Mouse (Mus musculus) liver, embryonic 14.5 days (tissue): Measurements from ENCODE around the gene Cnbd2. TPM values are rescaled to one million over a fixed set of nuclear protein-coding genes. Genes with fewer than 3 reads are reported as not detected.

Experiments
- ATAC-seq: fragments of 200-750 bp; cut with Nextera tagmentation; 2 replicates; pipeline ENCODE4 v1.8.0; 2017; ENCODE audit warnings: moderate number of reproducible peaks, mild to moderate bottlenecking, moderate library complexity; ENCODE audit not compliant: insufficient read depth
- DNase-seq, 3 experiments: peaks; one replicate each; pipeline ENCODE4 v3.0.0-alpha.2; 2012 to 2013; ENCODE audit warnings: low read depth in 3 of 3, low spot score in 3 of 3
- H3K27ac ChIP-seq: fragments of 300-500 bp; sonication (generic); 2 replicates; pipeline ENCODE4 v1.5.1; 2014; ENCODE audit warnings: moderate library complexity, mild to moderate bottlenecking, control low read depth, inconsistent platforms
- H3K27me3 ChIP-seq: fragments of 300-500 bp; sonication (generic); 2 replicates; pipeline ENCODE4 v1.6.1; 2014; ENCODE audit warnings: mild to moderate bottlenecking, low read length, moderate library complexity; ENCODE audit not compliant: control insufficient read depth, insufficient read depth
- H3K36me3 ChIP-seq: fragments of 300-500 bp; sonication (generic); replicated peaks from 2 replicates; pipeline ENCODE4 v1.6.1; 2014; ENCODE audit warnings: low read depth; ENCODE audit not compliant: control insufficient read depth, insufficient read depth
- H3K4me1 ChIP-seq, 2 experiments: fragments of 200-500 bp in 1 of 2; fragments of 300-500 bp in 1 of 2; sonication (generic) in 1 of 2; replicated peaks; 2 replicates each; pipeline ENCODE4 v1.6.1; 2012 to 2014; ENCODE audit warnings: antibody characterized with exemption in 1 of 2, inconsistent platforms in 1 of 2, low read length in 1 of 2; ENCODE audit not compliant: control insufficient read depth in 2 of 2, insufficient read depth in 2 of 2
- H3K4me2 ChIP-seq: fragments of 300-500 bp; sonication (generic); 2 replicates; pipeline ENCODE4 v1.6.1; 2014; ENCODE audit warnings: low read depth, mild to moderate bottlenecking, control low read depth, moderate library complexity
- H3K4me3 ChIP-seq, 2 experiments: fragments of 200-500 bp in 1 of 2; fragments of 300-500 bp in 1 of 2; sonication (generic) in 1 of 2; 2 replicates each; pipeline ENCODE4 v1.5.1; 2012 to 2014; ENCODE audit warnings: low read depth in 2 of 2, low read length in 2 of 2, mild to moderate bottlenecking in 2 of 2, control low read depth in 1 of 2, inconsistent platforms in 1 of 2, moderate library complexity in 1 of 2; ENCODE audit not compliant: insufficient read depth in 1 of 2
- H3K9ac ChIP-seq: fragments of 300-500 bp; sonication (generic); replicated peaks from 2 replicates; pipeline ENCODE4 v1.6.1; 2014; ENCODE audit warnings: mild to moderate bottlenecking, control low read depth, moderate library complexity
- H3K9me3 ChIP-seq: fragments of 300-500 bp; sonication (generic); 2 replicates; pipeline ENCODE4 v1.6.1; 2016; ENCODE audit warnings: low read length, mixed read lengths; ENCODE audit not compliant: control insufficient read depth
- CTCF ChIP-seq: IDR thresholded peaks from 2 replicates; pipeline ENCODE4 v1.5.1; 2016; ENCODE audit warnings: antibody characterized with exemption, low read depth, control low read depth
- EP300 ChIP-seq: IDR thresholded peaks from 2 replicates; pipeline ENCODE4 v1.6.1; 2016; ENCODE audit warnings: antibody characterized with exemption, low read depth
- WGBS: fragments of 180-500 bp; shearing (Covaris S2); extraction: QIAGEN DNeasy Blood & Tissue Kit; methylation state at CpG from one replicate; pipeline ENCODE4 v1.1.7; 2014; ENCODE audit not compliant: insufficient replicate concordance; 5-methylcytosine and 5-hydroxymethylcytosine counted together
- polyA plus RNA-seq, 2 experiments: library from polyadenylated mRNA; depleted of rRNA in 1 of 2; stranded (reverse) in 1 of 2; unstranded in 1 of 2; fragments of >200 nt; fragmentation: Nextera tagmentation in 1 of 2; extraction: Ambion mirVana in 1 of 2; gene quantifications; 2 replicates each; pipeline versions ENCODE4 v1.2.1 to v1.2.3; 2012 to 2014

The Cnbd2 gene
- polyA plus RNA-seq, 2 experiments = 0.51 to 1.9 TPM

DNA sequence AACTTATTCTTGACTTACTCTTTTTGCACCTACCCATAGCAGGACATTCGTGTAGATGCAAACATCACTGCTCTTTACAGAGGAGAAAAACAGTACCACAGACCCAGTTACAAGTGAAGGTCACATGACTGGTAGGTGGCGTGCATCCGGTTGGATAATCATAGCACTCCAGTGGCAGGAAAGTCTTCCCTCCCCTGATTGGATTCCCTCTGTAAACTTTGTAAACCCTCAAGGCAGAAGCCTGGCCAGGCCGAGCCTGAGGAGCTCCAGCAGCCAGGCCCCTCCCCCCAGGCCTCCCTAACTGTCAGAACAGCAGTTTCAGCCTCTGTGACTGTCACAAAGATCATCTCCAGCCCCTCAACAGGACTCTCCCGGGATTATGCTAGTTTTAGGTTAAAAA, 12.6 kb downstream of the Cnbd2 start:
- no peak overlapping the region for H3K9ac ChIP-seq
- peak overlapping the region; percentile 36 for H3K4me2 ChIP-seq
- H3K27me3 ChIP-seq = no peaks in the 10 kb centered on the region
- WGBS = 11% methylated on average over 5 of the region's 5 CpGs
- H3K4me3 ChIP-seq = no peak overlapping the region
- no peaks in the 10 kb centered on the region for H3K36me3 ChIP-seq
- TF ChIP-seq EP300 (no peak), CTCF (no peak)
- no peak overlapping the region for H3K27ac ChIP-seq
- peaks cover 0 to 6% of the 10 kb centered on the region in 2 experiments; a peak in 2 of 4 replicates for H3K4me1 ChIP-seq
- DNase-seq (no peak), ATAC-seq (peak; percentile 43; the same call in 1 of the 2 replicates)
- no peaks in the 10 kb centered on the region for H3K9me3 ChIP-seq

DNA sequence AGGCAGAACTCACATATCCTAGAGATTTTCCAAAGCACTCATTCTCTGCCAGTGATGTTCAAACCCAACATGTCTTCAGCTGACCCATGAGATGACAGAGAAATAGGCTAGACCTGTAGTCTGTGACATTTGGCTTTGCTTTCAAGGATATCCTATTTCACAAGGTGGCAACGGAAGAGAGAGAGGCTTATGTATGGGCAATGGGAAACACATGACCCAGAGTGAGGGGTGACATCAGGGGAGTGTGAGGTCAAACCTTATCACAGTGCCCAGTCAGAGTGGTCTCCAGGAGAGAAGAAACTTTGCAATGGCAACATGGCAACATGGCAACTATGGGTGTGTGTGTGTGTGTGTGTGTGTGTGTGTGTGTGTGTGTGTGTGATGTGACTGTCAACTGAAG, 18.6 kb downstream of the Cnbd2 start:
- Histone ChIP-seq H3K27me3 (no peaks in the 10 kb centered on the region), H3K36me3 (no peaks in the 10 kb centered on the region), H3K9me3 (no peaks in the 10 kb centered on the region), H3K4me2 (no peak overlapping the region), H3K4me3 (no peak overlapping the region), H3K27ac (no peak overlapping the region), H3K4me1 (no peaks in the 10 kb centered on the region), H3K9ac (no peak overlapping the region)
- WGBS = 67% methylated on average over 1 of the region's 1 CpGs
- ATAC-seq (no peak), DNase-seq (no peak)
- no peak for TF ChIP-seq CTCF

DNA sequence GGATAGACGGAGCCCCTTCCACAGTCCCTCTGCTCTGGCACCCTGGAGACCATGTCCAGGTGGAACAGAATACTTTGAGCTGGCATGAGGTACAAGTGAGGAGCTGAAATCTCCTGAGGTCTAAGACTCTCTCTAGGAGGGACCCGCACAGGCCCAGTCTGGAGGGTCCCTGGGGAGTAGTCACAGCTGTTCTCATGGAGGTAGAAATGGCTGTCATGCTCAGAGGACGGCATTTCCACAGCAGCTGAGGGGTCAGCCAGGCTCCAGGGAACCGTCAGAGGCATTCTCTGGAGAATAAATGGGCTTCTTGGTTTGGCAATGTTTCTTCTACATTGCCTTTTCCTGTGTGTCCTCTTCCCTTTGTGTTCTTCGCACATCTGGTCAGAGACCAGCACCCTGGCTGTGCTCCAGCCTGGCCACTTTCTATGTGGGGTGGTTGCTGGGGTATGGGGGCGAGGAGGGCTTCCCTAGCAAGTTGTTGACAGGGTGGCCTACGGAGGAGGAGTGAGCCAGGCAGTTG, 19.4 kb downstream of the Cnbd2 start:
- ATAC-seq (no peak), DNase-seq (no peak)
- H3K36me3 ChIP-seq = no peaks in the 10 kb centered on the region
- no peaks in the 10 kb centered on the region for H3K4me1 ChIP-seq
- 66% methylated on average over 7 of the region's 7 CpGs for WGBS
- H3K4me2 ChIP-seq = no peak overlapping the region
- H3K9me3 ChIP-seq = no peaks in the 10 kb centered on the region
- no peaks in the 10 kb centered on the region for H3K27me3 ChIP-seq
- no peak overlapping the region for H3K9ac ChIP-seq
- TF ChIP-seq EP300 = no peak
- TF ChIP-seq CTCF = no peak
- H3K27ac ChIP-seq = no peak overlapping the region
- H3K4me3 ChIP-seq = no peak overlapping the region

DNA sequence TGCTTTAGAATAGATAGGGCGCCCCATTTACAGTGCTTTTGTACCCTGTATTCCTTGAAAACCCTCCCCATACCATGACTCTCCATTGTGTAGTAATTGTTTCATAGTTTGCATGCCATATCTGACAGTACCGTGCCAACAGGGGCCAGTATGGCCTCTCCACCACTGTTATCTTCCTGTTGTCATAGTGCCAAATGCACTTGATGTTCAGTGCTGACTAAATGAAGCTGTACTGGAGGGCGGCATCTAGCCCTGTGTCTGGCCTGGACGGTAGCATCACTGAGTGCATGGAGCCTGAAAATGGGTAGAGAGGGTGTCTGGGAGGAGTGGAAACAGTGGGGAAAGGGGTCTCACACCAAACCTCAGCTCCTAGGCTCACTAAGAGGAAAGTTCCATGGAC, 28.0 kb downstream of the Cnbd2 start:
- no peak for ATAC-seq
- TF ChIP-seq EP300 (no peak), CTCF (no peak)
- Histone ChIP-seq H3K27ac (no peak overlapping the region), H3K9me3 (no peaks in the 10 kb centered on the region), H3K4me2 (no peak overlapping the region), H3K4me3 (no peak overlapping the region), H3K4me1 (no peaks in the 10 kb centered on the region), H3K36me3 (no peaks in the 10 kb centered on the region), H3K27me3 (no peaks in the 10 kb centered on the region), H3K9ac (no peak overlapping the region)
- 58% methylated on average over 4 of the region's 4 CpGs for WGBS
- DNase-seq = no peak

DNA sequence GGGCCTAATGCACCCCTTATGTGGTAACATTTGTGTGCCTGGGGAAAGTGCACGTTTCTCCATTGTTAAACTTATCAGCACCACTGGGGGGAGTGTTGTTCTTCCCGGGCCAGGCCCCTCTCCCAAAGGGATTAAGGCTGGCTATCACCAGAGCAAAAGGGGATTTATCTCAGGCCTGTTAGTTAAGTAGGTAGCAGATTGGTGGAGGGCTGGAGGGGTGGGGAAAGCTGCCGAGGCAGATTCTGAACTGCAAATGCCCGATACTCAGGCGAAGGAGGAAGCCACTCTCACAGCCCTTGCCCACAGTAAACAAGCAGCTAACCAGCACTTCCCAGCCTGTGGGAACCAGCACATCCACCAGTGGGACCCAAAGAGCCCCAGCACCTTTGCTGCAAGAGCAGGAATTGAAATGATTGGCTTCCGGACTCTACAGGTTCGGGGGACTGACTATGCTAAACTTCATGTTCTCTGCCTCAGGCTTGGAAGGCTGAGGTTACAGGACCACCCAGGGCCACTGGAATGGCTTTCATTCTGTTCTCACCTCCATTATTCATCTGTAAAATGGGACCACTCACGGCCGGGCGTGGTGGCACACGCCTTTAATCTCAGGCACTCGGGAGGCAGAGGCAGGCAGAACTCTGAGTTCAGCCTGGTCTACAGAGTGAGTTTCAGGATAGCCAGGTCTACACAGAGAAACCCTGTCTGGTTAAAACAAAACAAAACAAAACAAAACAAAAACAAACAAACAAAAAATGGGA, 32.9 kb downstream of the Cnbd2 start:
- DNase-seq (peak in 1 of 3 experiments; percentile 10), ATAC-seq (no peak)

More for the DNA sequence above, 32.9 kb downstream of the Cnbd2 start:
- Histone ChIP-seq H3K27ac (no peak overlapping the region), H3K36me3 (no peaks in the 10 kb centered on the region), H3K9ac (no peak overlapping the region), H3K4me2 (no peak overlapping the region), H3K4me1 (no peaks in the 10 kb centered on the region), H3K4me3 (no peak overlapping the region), H3K9me3 (no peaks in the 10 kb centered on the region), H3K27me3 (no peaks in the 10 kb centered on the region)
- TF ChIP-seq CTCF (peak; percentile 16), EP300 (no peak)
- 51% methylated on average over 12 of the region's 12 CpGs for WGBS
